Mouse (Mus musculus) thymus, adult 2 months (tissue): ENCODE measurements around the gene Chrm3. TPM values are rescaled to one million over a fixed set of nuclear protein-coding genes. Genes with fewer than 3 reads are reported as not detected.

Experiments
- DNase-seq: peaks from one replicate; pipeline ENCODE4 v3.0.0; 2021
- H3K27ac ChIP-seq: fragments of 200-500 bp; 2 replicates; pipeline ENCODE4 v1.5.1; 2012; ENCODE audit warnings: low read length, control low read depth; ENCODE audit not compliant: control insufficient read depth, insufficient read depth
- H3K27me3 ChIP-seq: fragments of 200-500 bp; 2 replicates; pipeline ENCODE4 v1.6.1; 2012; ENCODE audit warnings: mild to moderate bottlenecking, low read length, moderate library complexity, mixed read lengths; ENCODE audit not compliant: control insufficient read depth, insufficient read depth
- H3K36me3 ChIP-seq: fragments of 200-500 bp; 2 replicates; pipeline ENCODE4 v1.6.1; 2012; ENCODE audit warnings: mild to moderate bottlenecking, low read length, moderate library complexity; ENCODE audit not compliant: control insufficient read depth, insufficient read depth
- H3K4me1 ChIP-seq: fragments of 200-500 bp; replicated peaks from 2 replicates; pipeline ENCODE4 v1.6.1; 2012; ENCODE audit warnings: low read length; ENCODE audit not compliant: control insufficient read depth, insufficient read depth
- H3K4me3 ChIP-seq: fragments of 200-500 bp; 2 replicates; pipeline ENCODE4 v1.5.1; 2012; ENCODE audit warnings: mild to moderate bottlenecking, low read length, control low read depth, moderate library complexity; ENCODE audit not compliant: control insufficient read depth, insufficient read depth
- CTCF ChIP-seq: fragments of 200-500 bp; IDR thresholded peaks from 2 replicates; pipeline ENCODE4 v1.5.1; 2012; ENCODE audit warnings: mild to moderate bottlenecking, control low read depth, low read length, moderate library complexity, borderline replicate concordance; ENCODE audit not compliant: control insufficient read depth, poor library complexity, insufficient read depth; ENCODE audit errors: extremely low read depth
- POLR2A ChIP-seq: fragments of 200-500 bp; IDR thresholded peaks from 2 replicates; pipeline ENCODE4 v1.6.1; 2012; ENCODE audit warnings: mild to moderate bottlenecking, low read length, control low read depth, moderate library complexity; ENCODE audit not compliant: control insufficient read depth, poor library complexity, insufficient read depth; ENCODE audit errors: extremely low read depth
- WGBS: fragments of 180-500 bp; shearing (Covaris S2); methylation state at CpG from one replicate; pipeline ENCODE4 v1.1.7; 2018; 5-methylcytosine and 5-hydroxymethylcytosine counted together
- polyA plus RNA-seq: library from polyadenylated mRNA; depleted of rRNA; stranded (reverse); fragments of >200 nt; gene quantifications from 2 replicates; pipeline ENCODE4 v1.2.3, GENCODE M21; 2012

Chrm3 gene
- polyA plus RNA-seq, 1 experiment, result 0.28 TPM

DNA sequence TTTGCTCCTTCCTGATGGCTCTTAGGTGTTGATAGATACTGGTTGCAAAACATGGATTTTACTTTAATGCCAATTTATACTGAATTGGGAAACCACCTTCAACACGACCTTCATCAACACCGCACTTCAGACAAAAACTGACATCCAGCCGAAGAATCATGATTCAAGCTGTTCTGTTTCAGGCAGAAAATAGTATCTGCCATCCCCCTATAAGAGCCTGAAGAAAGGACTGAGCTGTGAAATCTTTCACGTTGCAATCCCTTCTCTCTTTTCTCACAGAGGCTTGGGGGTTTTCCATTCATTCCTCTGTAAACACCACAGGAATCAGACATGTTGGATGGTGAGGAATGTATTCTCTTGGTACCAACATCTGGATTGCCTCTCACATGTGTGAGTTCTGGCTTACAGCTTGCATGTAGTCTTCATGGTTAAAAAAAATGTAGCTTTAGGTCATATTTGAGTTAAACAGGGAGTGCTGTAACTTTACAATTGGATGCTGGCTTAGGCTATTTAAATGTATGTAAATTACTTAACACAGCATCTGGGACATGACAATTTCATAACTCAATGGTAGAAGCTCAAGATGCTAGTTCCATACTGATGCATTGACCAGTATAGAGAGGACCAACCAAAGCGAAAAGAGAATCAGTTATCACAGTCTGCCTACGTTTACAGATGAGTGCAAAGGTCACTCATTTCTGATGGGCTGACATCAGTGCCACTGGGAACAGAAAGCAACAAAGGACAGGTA lies 161.3 kb downstream of the Chrm3 start:
- no peak overlapping the region for H3K4me3 ChIP-seq
- TF ChIP-seq CTCF, result no peak
- TF ChIP-seq POLR2A, result no peak
- no peak for DNase-seq
- H3K27me3 ChIP-seq, result no peaks in the 10 kb centered on the region
- no peaks in the 10 kb centered on the region for H3K4me1 ChIP-seq
- H3K27ac ChIP-seq, result no peak overlapping the region
- no peaks in the 10 kb centered on the region for H3K36me3 ChIP-seq
- 91% methylated on average over 6 of the region's 6 CpGs for WGBS

GRCm38 (mm10) chr13:10189829-10190228 lies 170.8 kb downstream of the Chrm3 start:
- no peaks in the 10 kb centered on the region for H3K4me1 ChIP-seq

DNA sequence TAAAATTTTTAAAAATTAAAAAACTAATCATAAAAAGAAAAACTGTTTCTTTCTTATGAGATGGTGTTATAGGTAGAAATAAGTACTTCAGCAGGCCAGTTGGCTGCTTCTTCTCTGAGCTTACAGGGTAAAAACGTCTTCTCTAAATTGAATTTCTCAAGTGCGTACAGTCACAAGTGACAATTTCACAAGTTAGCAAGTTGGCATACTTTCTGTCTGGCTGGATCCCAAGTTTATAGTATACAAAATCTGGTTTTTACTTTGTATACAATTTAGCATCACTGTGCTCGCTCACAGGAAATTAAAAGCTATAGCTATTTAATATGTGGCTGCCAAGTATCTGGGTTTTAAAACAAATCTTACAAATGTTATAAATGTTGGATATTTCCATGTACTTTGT lies 172.7 kb downstream of the Chrm3 start:
- Histone ChIP-seq H3K27me3 (no peaks in the 10 kb centered on the region), H3K27ac (no peak overlapping the region), H3K4me3 (no peak overlapping the region), H3K36me3 (no peaks in the 10 kb centered on the region), H3K4me1 (no peaks in the 10 kb centered on the region)
- DNase-seq, result no peak
- TF ChIP-seq CTCF (no peak), POLR2A (no peak)
- 97% methylated on average over 3 of the region's 3 CpGs for WGBS

More at GRCm38 (mm10) chr13:10189829-10190228, 170.8 kb downstream of the Chrm3 start:
- DNase-seq, result no peak
- no peak overlapping the region for H3K4me3 ChIP-seq
- TF ChIP-seq CTCF (no peak), POLR2A (no peak)
- no peaks in the 10 kb centered on the region for H3K36me3 ChIP-seq
- no peaks in the 10 kb centered on the region for H3K27me3 ChIP-seq
- no peak overlapping the region for H3K27ac ChIP-seq
- 60% methylated on average over 2 of the region's 2 CpGs for WGBS

DNA sequence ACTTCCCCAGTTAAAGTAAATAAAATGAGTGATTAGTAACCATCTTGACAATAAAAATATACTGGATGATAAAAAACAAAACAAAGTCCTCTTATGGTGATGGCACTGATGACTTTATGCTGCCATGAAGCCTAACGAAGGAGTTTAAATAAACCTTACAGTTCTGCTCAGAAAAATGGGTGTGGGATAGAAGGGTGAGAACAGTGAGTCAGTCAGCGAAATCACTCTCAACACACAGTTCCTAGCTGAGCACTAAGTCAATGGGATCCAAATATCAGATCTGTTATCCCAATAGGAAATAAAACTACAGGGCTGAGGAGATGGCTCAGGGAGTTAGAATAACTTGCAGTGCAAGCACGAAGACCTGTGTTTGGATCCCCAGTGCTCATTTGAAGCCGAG lies 176.8 kb downstream of the Chrm3 start:
- no peak overlapping the region for H3K27ac ChIP-seq
- no peaks in the 10 kb centered on the region for H3K27me3 ChIP-seq
- WGBS, result 96% methylated on average over 4 of the region's 4 CpGs
- H3K4me3 ChIP-seq, result no peak overlapping the region
- H3K4me1 ChIP-seq, result peaks cover 2% of the 10 kb centered on the region; the same call in 1 of the 2 replicates
- no peak for TF ChIP-seq POLR2A
- TF ChIP-seq CTCF, result no peak
- no peaks in the 10 kb centered on the region for H3K36me3 ChIP-seq
- no peak for DNase-seq

- H3K27me3 ChIP-seq, result no peaks in the 10 kb centered on the region
- no peak overlapping the region for H3K27ac ChIP-seq
- DNase-seq, result no peak
- no peaks in the 10 kb centered on the region for H3K36me3 ChIP-seq
- no peak overlapping the region for H3K4me3 ChIP-seq
- H3K4me1 ChIP-seq, result peaks cover 2% of the 10 kb centered on the region; the same call in 1 of the 2 replicates
- TF ChIP-seq CTCF (no peak), POLR2A (no peak)
- WGBS, result 15% methylated on average over 2 of the region's 2 CpGs
Measured at GRCm38 (mm10) chr13:10182756-10183155, 177.9 kb downstream of the Chrm3 start.

- no peaks in the 10 kb centered on the region for H3K27me3 ChIP-seq
- 92% methylated on average over 2 of the region's 2 CpGs for WGBS
- no peak for DNase-seq
- no peaks in the 10 kb centered on the region for H3K36me3 ChIP-seq
- no peak overlapping the region for H3K27ac ChIP-seq
- TF ChIP-seq POLR2A (no peak), CTCF (no peak)
- H3K4me3 ChIP-seq, result no peak overlapping the region
- H3K4me1 ChIP-seq, result no peaks in the 10 kb centered on the region
Measured at GRCm38 (mm10) chr13:10170529-10170928, 190.1 kb downstream of the Chrm3 start.
